Mouse (Mus musculus) cerebellum, postnatal 4 days (tissue): Measurements from ENCODE around the gene Pafah1b3.

Experiments used
- DNase-seq, 2 experiments: peaks; one replicate each; pipeline ENCODE4 v3.0.0; 2022; ENCODE audit warnings: low spot score in 2 of 2, mixed read lengths in 1 of 2

Gene Pafah1b3

GRCm38 (mm10) chr7:25281734-25282601 is 15.8 kb downstream of the Pafah1b3 start:
- DNase-seq = peak; percentile 95 to 97

GRCm38 (mm10) chr7:25281166-25281733 is 16.5 kb downstream of the Pafah1b3 start:
- peak in 1 of 2 experiments; percentile 2 for DNase-seq

- DNase-seq = peak in 1 of 2 experiments; percentile 16
These were observed 17.7 kb downstream of the Pafah1b3 start for GRCm38 (mm10) chr7:25279861-25280791.

- peak; percentile 80 to 91 for DNase-seq
These were observed 18.5 kb downstream of the Pafah1b3 start for GRCm38 (mm10) chr7:25279076-25279860.

GRCm38 (mm10) chr7:25278341-25279075 is 19.3 kb downstream of the Pafah1b3 start:
- DNase-seq = peak in 1 of 2 experiments; percentile 82

GRCm38 (mm10) chr7:25277998-25278340 is 19.8 kb downstream of the Pafah1b3 start:
- DNase-seq = no peak

GRCm38 (mm10) chr7:25277405-25277804 is 20.4 kb downstream of the Pafah1b3 start:
- DNase-seq = no peak

- no peak for DNase-seq
These were observed 22.1 kb downstream of the Pafah1b3 start for GRCm38 (mm10) chr7:25275555-25276298.

GRCm38 (mm10) chr7:25274996-25275395 is 22.8 kb downstream of the Pafah1b3 start:
- no peak for DNase-seq

- no peak for DNase-seq
These were observed 23.2 kb downstream of the Pafah1b3 start for GRCm38 (mm10) chr7:25274571-25274970.

- DNase-seq = no peak
These were observed 24.2 kb downstream of the Pafah1b3 start for GRCm38 (mm10) chr7:25273259-25274241.

- DNase-seq = no peak
These were observed 25.1 kb downstream of the Pafah1b3 start for GRCm38 (mm10) chr7:25272445-25273258.

GRCm38 (mm10) chr7:25271651-25272444 is 25.9 kb downstream of the Pafah1b3 start:
- peak in 1 of 2 experiments; percentile 2 for DNase-seq

GRCm38 (mm10) chr7:25270652-25271633 is 26.8 kb downstream of the Pafah1b3 start:
- peak in 1 of 2 experiments; percentile 2 for DNase-seq

GRCm38 (mm10) chr7:25269545-25270271 is 28.1 kb downstream of the Pafah1b3 start:
- no peak for DNase-seq
